22 mouse cellular contexts compared by ENCODE assay signal in the genomic region with DNA sequence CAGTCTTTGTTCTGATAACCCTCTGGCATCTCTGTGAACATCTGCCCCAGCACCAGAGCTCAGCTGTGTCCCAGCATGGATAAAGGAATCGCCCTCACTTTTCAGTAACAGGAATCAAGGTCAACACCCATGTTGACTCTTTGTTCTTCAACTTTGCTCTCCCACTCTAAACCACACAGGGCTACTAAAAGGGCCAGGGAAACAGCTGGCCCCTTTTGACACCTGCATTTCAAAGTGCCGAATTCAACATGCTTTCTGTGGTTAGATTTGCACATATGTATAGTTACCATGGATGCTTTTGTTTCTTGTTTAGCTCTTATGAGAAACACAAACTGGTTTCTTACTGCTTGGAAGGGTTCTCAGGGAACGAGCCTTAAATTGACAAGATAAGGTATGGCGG. TPM values are rescaled to one million over a fixed set of nuclear protein-coding genes. Genes with fewer than 3 reads are reported as not detected.
A peak's percentile ranks its signal among the peaks of the same experiment; 100 is the strongest.
DNase-seq lines count a peak whose midpoint lies in the region; ATAC-seq and TF ChIP-seq lines count a peak whose summit lies in the region.
"Had no signal": no experiment of that assay in that cellular context is flagged by ENCODE, and none has a peak within 500 bp of the region (broad histone marks: within the 10 kb centered on the region; RNA-seq: fewer than 3 reads in every experiment).

No protein-coding gene starts in this region.

- H3K4me1 ChIP-seq in stomach, postnatal 0 days (replicated peaks; ENCODE audit: control insufficient read depth, insufficient read depth) = no peaks in the 10 kb centered on the region
- H3K4me1 ChIP-seq: heart, embryonic 10.5 days had no signal

- no peaks in the 10 kb centered on the region for H3K9me3 ChIP-seq in stomach, postnatal 0 days (ENCODE audit: control insufficient read depth, low read length)
- H3K9me3 ChIP-seq: heart, embryonic 10.5 days had no signal

- no peak overlapping the region for H3K4me3 ChIP-seq in stomach, postnatal 0 days (ENCODE audit: low read depth, low read length)
- H3K4me3 ChIP-seq: heart, adult 2 months; heart, embryonic 10.5 days had no signal

- no peak for TF ChIP-seq CTCF in stomach, postnatal 0 days (IDR thresholded peaks at IDR 0.05; ENCODE audit: low read depth)

- no peak for TF ChIP-seq EP300 in stomach, postnatal 0 days (optimal IDR thresholded peaks at IDR 0.05)

- H3K27me3 ChIP-seq in stomach, postnatal 0 days (ENCODE audit: control insufficient read depth, insufficient read depth, low read length) = no peaks in the 10 kb centered on the region

- ATAC-seq in stomach, postnatal 0 days (ENCODE audit: low FRiP score, low TSS enrichment) = no peak
- ATAC-seq: CD4-positive, CD25-positive, alpha-beta regulatory T cell, adult 4 months; forebrain, embryonic 14.5 days; forebrain, postnatal 0 days; hindbrain, postnatal 0 days; inflammation-experienced regulatory T-cells, adult 6 months had no signal

- H3K27ac ChIP-seq in stomach, postnatal 0 days (replicated peaks) = no peak overlapping the region
- H3K27ac ChIP-seq: heart, adult 2 months; heart, embryonic 10.5 days; hindbrain, embryonic 14.5 days; hindbrain, postnatal 0 days had no signal

- no peak overlapping the region for H3K9ac ChIP-seq in stomach, postnatal 0 days (ENCODE audit: low read length)
- H3K9ac ChIP-seq: forebrain, postnatal 0 days; hindbrain, embryonic 14.5 days had no signal

- DNase-seq in R1 (ENCODE audit: low read depth, low spot score) (peak; percentile 19), ZHBTc4 (ENCODE audit: low read depth, low spot score) (peak; percentile 6)
- peak; percentile 52 to 65 for DNase-seq in thymus, postnatal 10 days (ENCODE audit: low spot score in 2 of 2)
- peak; percentile 38 to 55 for DNase-seq in thymus, postnatal 36 days
- no peak for DNase-seq in right cerebral cortex, postnatal 36 days (ENCODE audit: low spot score in 2 of 2)
- no peak for DNase-seq in stomach, postnatal 0 days (ENCODE audit: low spot score)
- no peak for DNase-seq in frontal cortex, postnatal 14 days (ENCODE audit: low spot score in 2 of 2)
- DNase-seq: adrenal gland, postnatal 10 days; adrenal gland, postnatal 36 days; cerebellum, adult 18-20 months; cerebellum, adult 9-10 months; forebrain, postnatal 0 days; gastrocnemius, postnatal 25 days; heart, adult 2 months; heart, postnatal 10 days; heart, postnatal 36 days had no signal

- 62% methylated on average over 4 of the region's 4 CpGs for WGBS in stomach, postnatal 0 days

- no peaks in the 10 kb centered on the region for H3K36me3 ChIP-seq in stomach, postnatal 0 days (ENCODE audit: control insufficient read depth, insufficient read depth, low read length)
- H3K36me3 ChIP-seq: heart, embryonic 10.5 days had no signal

- no peak overlapping the region for H3K4me2 ChIP-seq in stomach, postnatal 0 days (replicated peaks; ENCODE audit: low read depth)
- H3K4me2 ChIP-seq: hindbrain, embryonic 14.5 days had no signal

RNA-seq across cellular contexts. Expression of a gene that starts 8.8 kb away (rescaled TPM):
- polyA plus RNA-seq in stomach, postnatal 0 days (2015; fragmentation: Nextera tagmentation; extraction: Ambion mirVana) = 161 and 163 TPM in 2 replicates

Comparison
In these comparisons a context has a peak if more than half of its experiments do, and no peak if none do; other contexts are left out.
1. DNase-seq: peak in R1 (single experiment), ZHBTc4 (single experiment), thymus, postnatal 10 days (2 of 2) and thymus, postnatal 36 days (2 of 2); none in right cerebral cortex, postnatal 36 days (0 of 2), stomach, postnatal 0 days (single experiment) and frontal cortex, postnatal 14 days (0 of 2).